Mouse (Mus musculus): ENCODE measurements at regions not wholly inside any gene's neighbourhood (a gene's known extent, or its start where the extent isn't known, plus 50 kb on each side); places are given as distances from the start of the nearest gene placed in this dataset.

DNA sequence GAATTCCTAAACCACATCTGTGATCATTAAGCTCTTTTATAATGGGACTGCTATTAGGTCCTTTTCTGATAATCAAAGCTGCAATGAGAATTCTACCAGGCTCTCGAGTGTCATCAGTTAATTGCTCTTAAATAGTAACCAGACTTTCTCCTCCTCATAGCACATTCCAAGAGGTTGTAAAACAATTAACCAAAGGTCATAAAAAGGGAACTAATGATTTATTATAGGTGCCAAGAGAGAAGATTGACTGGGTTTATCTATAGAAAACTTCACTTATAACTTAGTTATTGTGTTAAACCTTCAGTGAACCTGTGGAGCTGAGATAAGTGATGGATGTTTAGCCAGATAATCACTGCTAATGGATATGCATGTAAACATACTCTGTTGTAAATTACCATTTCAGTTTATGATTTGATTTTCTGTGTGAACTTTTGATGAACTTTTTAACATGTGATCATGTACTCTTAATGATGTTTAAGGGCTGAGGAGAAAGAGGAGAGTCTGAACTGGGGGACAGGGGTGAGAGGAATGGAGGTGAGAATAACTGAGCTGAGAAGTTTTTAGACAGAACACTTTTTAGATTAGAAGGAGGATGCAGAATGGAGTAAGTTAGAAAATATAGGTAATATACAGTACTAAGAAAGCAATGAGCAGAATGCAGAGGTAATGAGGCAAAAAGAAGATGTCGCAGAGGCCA, 228.4 kb upstream of the Cox7c start:
- no peak overlapping the region for H3K9ac ChIP-seq (ENCODE audit: low read length)
- 81% methylated on average over 2 of the region's 2 CpGs for WGBS
- no peaks in the 10 kb centered on the region for H3K36me3 ChIP-seq (ENCODE audit: control insufficient read depth, insufficient read depth, low read length)
- H3K9me3 ChIP-seq (replicated peaks; ENCODE audit: control insufficient read depth, low read length) = no peaks in the 10 kb centered on the region
- H3K4me1 ChIP-seq (ENCODE audit: control insufficient read depth, insufficient read depth, low read length) = no peaks in the 10 kb centered on the region
- ATAC-seq = no peak
- H3K4me2 ChIP-seq (ENCODE audit: low read length) = no peak overlapping the region
- no peak overlapping the region for H3K4me3 ChIP-seq (ENCODE audit: low read depth, low read length)
- no peak overlapping the region for H3K27ac ChIP-seq (ENCODE audit: low read depth, low read length)
- no peaks in the 10 kb centered on the region for H3K27me3 ChIP-seq (replicated peaks; ENCODE audit: control insufficient read depth, insufficient read depth, low read length)
- no peak for DNase-seq (ENCODE audit: low spot score)

DNA sequence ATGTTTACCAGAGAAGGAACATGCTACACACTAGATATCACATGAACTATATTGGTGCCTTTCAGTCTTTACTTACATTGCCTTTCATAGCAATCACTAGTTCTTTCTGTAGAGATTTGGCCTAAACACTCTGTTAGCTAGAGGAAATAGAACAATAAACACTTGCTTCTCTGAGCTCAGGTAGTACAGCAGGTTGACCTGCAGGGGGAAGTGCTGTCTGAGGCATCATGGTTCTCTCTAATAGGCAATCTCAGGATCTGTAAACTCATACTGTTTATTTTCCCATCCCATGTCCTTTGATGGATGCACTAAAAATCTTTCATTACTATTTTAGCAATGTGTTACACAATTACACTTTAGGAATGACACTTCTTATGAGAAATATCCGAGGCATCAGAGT, 191.3 kb upstream of the Cox7c start:
- no peaks in the 10 kb centered on the region for H3K4me1 ChIP-seq (ENCODE audit: control insufficient read depth, insufficient read depth, low read length)
- H3K4me2 ChIP-seq (ENCODE audit: low read length) = no peak overlapping the region
- peak; percentile 4 for DNase-seq (ENCODE audit: low spot score)
- H3K9ac ChIP-seq (ENCODE audit: low read length) = no peak overlapping the region
- H3K27me3 ChIP-seq (replicated peaks; ENCODE audit: control insufficient read depth, insufficient read depth, low read length) = no peaks in the 10 kb centered on the region
- WGBS = 87% methylated on average over 1 of the region's 1 CpGs
- no peaks in the 10 kb centered on the region for H3K9me3 ChIP-seq (replicated peaks; ENCODE audit: control insufficient read depth, low read length)
- no peak overlapping the region for H3K4me3 ChIP-seq (ENCODE audit: low read depth, low read length)
- no peaks in the 10 kb centered on the region for H3K36me3 ChIP-seq (ENCODE audit: control insufficient read depth, insufficient read depth, low read length)
- no peak overlapping the region for H3K27ac ChIP-seq (ENCODE audit: low read depth, low read length)
- no peak for ATAC-seq

DNA sequence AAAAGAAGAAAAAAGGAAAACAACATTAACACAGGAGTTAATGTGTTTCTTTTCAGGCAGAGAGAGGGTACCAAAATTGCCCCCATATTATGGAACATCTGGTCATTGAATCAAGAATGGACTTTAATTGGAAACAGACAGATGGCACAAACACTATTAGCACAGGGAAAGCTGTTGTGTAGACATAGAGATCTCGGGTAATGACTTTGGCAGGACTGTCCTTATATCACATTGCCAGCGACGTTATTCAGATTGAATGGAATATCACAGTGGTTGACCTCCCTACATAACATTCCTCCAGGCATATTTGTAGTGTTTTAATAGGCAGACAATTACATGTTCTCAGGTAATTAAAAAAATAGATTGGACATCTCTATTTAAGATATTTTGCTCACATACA, 158.9 kb upstream of the Cox7c start:
- H3K9ac ChIP-seq (ENCODE audit: low read length) = no peak overlapping the region
- no peak overlapping the region for H3K4me2 ChIP-seq (ENCODE audit: low read length)
- 48% methylated on average over 3 of the region's 3 CpGs for WGBS
- no peaks in the 10 kb centered on the region for H3K9me3 ChIP-seq (replicated peaks; ENCODE audit: control insufficient read depth, low read length)
- H3K36me3 ChIP-seq (ENCODE audit: control insufficient read depth, insufficient read depth, low read length) = no peaks in the 10 kb centered on the region
- no peak overlapping the region for H3K27ac ChIP-seq (ENCODE audit: low read depth, low read length)
- no peaks in the 10 kb centered on the region for H3K27me3 ChIP-seq (replicated peaks; ENCODE audit: control insufficient read depth, insufficient read depth, low read length)
- peak; percentile 65 for ATAC-seq
- DNase-seq (ENCODE audit: low spot score) = peak; percentile 55
- H3K4me3 ChIP-seq (ENCODE audit: low read depth, low read length) = no peak overlapping the region
- no peaks in the 10 kb centered on the region for H3K4me1 ChIP-seq (ENCODE audit: control insufficient read depth, insufficient read depth, low read length)

DNA sequence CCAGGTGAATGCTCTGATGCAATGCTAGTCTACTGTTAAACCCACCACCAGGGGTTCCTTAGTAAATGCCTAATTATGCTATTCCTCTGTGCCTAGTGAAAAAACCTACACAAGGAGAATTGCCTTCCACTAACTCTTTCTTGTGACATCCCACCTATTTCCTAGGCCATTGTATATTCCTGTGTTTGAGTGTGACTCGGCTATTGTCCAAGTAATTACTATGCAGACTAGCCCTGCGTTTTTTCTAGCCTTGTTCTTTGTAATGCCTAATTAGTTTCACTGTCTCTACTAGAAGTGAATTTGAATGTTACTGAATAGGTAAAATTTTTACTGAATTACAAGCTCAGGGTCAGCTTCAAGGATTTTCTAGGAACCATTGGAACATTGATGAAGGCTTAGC, 133.8 kb upstream of the Cox7c start:
- Histone ChIP-seq H3K4me2 (ENCODE audit: low read length) (no peak overlapping the region), H3K4me3 (ENCODE audit: low read depth, low read length) (no peak overlapping the region), H3K27ac (ENCODE audit: low read depth, low read length) (no peak overlapping the region), H3K4me1 (ENCODE audit: control insufficient read depth, insufficient read depth, low read length) (no peaks in the 10 kb centered on the region), H3K9me3 (replicated peaks; ENCODE audit: control insufficient read depth, low read length) (no peaks in the 10 kb centered on the region), H3K27me3 (replicated peaks; ENCODE audit: control insufficient read depth, insufficient read depth, low read length) (no peaks in the 10 kb centered on the region), H3K9ac (ENCODE audit: low read length) (no peak overlapping the region), H3K36me3 (ENCODE audit: control insufficient read depth, insufficient read depth, low read length) (no peaks in the 10 kb centered on the region)
- ATAC-seq (no peak), DNase-seq (ENCODE audit: low spot score) (no peak)
- 30% methylated on average over 2 of the region's 2 CpGs for WGBS

DNA sequence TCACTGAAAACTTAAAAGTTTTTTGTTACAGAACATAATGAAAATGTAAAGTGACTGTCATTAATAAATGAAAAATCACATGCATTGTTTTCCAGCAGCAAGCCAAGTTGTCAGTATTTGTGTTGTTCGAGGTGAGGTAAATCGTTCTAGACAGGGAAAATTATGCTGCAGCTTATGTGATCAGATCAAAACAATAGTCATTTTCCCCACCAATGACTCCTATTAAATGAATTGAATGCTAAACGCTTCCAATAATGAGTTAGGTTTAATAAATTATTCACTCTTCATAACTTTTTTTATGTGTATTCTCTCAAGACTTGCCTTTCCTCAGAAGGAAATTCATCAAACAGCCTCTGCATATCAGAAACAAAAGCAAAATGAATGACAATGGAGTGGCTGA, 100.6 kb upstream of the Cox7c start:
- H3K9me3 ChIP-seq (replicated peaks; ENCODE audit: control insufficient read depth, low read length) = no peaks in the 10 kb centered on the region
- no peaks in the 10 kb centered on the region for H3K27me3 ChIP-seq (replicated peaks; ENCODE audit: control insufficient read depth, insufficient read depth, low read length)
- WGBS = 68% methylated on average over 3 of the region's 3 CpGs
- ATAC-seq (no peak), DNase-seq (ENCODE audit: low spot score) (no peak)
- H3K27ac ChIP-seq (ENCODE audit: low read depth, low read length) = no peak overlapping the region
- H3K9ac ChIP-seq (ENCODE audit: low read length) = no peak overlapping the region
- no peaks in the 10 kb centered on the region for H3K4me1 ChIP-seq (ENCODE audit: control insufficient read depth, insufficient read depth, low read length)
- no peak overlapping the region for H3K4me2 ChIP-seq (ENCODE audit: low read length)
- H3K36me3 ChIP-seq (ENCODE audit: control insufficient read depth, insufficient read depth, low read length) = no peaks in the 10 kb centered on the region
- H3K4me3 ChIP-seq (ENCODE audit: low read depth, low read length) = no peak overlapping the region

DNA sequence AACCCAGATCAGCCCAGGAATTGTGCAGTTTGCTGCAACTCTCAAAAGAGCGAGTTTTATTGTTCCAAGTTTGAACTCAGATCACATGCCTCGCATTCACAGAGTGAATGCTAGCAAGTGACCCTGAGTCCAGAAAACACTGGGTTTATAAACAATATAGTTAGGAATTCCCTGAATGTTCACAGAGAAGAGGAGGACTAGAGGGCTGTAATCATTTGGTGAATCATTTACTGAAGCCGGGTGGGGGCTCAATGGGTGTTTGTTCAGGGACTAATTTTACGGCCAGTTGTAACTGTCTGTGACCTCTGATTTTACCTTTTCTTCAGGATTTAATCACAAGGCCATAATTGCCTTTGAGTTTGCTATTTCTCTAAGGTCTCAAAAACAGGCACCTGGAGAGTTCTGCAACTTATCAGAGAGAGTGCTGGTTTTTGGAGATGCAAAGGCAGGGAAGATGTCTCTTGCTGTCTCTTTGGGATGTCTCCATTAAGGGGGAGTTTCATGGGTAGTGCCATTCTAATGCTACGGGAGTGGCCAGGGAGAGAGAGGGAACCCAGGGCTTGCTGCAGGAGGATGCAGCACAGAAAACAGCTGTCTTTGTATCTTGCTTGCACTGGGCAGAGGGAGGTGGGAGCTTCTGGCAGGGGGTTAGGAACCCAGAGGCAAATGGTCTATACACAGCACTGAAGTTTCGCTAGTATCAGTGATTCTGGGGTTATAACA, 64.8 kb upstream of the Cox7c start:
- Histone ChIP-seq H3K4me2 (ENCODE audit: low read length) (no peak overlapping the region), H3K27ac (ENCODE audit: low read depth, low read length) (no peak overlapping the region), H3K4me1 (ENCODE audit: control insufficient read depth, insufficient read depth, low read length) (no peaks in the 10 kb centered on the region), H3K27me3 (replicated peaks; ENCODE audit: control insufficient read depth, insufficient read depth, low read length) (no peaks in the 10 kb centered on the region), H3K9ac (ENCODE audit: low read length) (no peak overlapping the region), H3K9me3 (replicated peaks; ENCODE audit: control insufficient read depth, low read length) (no peaks in the 10 kb centered on the region), H3K36me3 (ENCODE audit: control insufficient read depth, insufficient read depth, low read length) (no peaks in the 10 kb centered on the region), H3K4me3 (ENCODE audit: low read depth, low read length) (no peak overlapping the region)
- ATAC-seq = no peak
- DNase-seq (ENCODE audit: low spot score) = no peak
- WGBS = 85% methylated on average over 6 of the region's 6 CpGs

DNA sequence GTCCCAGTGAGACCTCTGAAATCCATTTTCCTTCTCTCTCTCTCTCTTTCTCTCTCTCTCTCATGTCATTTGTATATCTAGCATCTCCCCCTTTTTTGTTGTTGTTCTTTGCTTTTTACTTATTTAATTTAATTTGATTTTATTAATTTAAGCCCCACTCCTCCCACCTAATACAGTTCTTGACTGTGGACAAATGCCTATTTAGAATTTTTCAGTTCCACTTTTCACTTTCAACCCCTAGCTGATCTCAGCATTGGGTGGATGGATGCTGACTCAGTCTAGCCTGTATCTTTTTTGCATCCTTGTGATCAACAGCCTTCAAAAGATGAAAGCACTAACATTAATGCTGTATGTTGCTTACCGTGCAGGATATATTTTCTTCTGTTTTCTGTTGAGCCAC, 55.5 kb upstream of the Cox7c start:
- Histone ChIP-seq H3K4me1 (ENCODE audit: control insufficient read depth, insufficient read depth, low read length) (no peaks in the 10 kb centered on the region), H3K27ac (ENCODE audit: low read depth, low read length) (no peak overlapping the region), H3K27me3 (replicated peaks; ENCODE audit: control insufficient read depth, insufficient read depth, low read length) (no peaks in the 10 kb centered on the region), H3K4me2 (ENCODE audit: low read length) (no peak overlapping the region), H3K4me3 (ENCODE audit: low read depth, low read length) (no peak overlapping the region), H3K9me3 (replicated peaks; ENCODE audit: control insufficient read depth, low read length) (no peaks in the 10 kb centered on the region), H3K9ac (ENCODE audit: low read length) (no peak overlapping the region), H3K36me3 (ENCODE audit: control insufficient read depth, insufficient read depth, low read length) (no peaks in the 10 kb centered on the region)
- ATAC-seq = no peak
- DNase-seq (ENCODE audit: low spot score) = no peak
- WGBS = 91% methylated on average over 1 of the region's 1 CpGs

DNA sequence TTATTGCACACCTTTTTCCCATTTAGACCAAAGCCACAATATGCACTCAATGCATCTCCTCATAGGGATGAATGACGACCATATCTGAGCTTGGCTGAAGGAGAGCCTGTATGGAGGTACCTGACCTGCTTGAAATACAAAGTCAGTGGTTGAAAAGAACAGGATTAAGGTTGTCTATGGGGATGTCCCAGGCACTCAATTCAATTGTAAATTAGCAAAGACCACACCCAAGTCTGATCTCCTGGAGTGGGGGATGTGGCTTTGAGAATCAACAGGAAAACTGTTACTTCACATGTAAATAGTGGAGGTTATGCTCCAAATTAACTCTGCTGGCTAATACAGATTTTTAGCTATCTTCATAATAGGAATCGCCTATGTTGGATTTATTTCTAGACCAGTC, 51.1 kb upstream of the Cox7c start:
- H3K4me1 ChIP-seq (ENCODE audit: control insufficient read depth, insufficient read depth, low read length) = no peaks in the 10 kb centered on the region
- ATAC-seq (no peak), DNase-seq (ENCODE audit: low spot score) (no peak)
- no peak overlapping the region for H3K4me3 ChIP-seq (ENCODE audit: low read depth, low read length)
- no peaks in the 10 kb centered on the region for H3K27me3 ChIP-seq (replicated peaks; ENCODE audit: control insufficient read depth, insufficient read depth, low read length)
- no peaks in the 10 kb centered on the region for H3K9me3 ChIP-seq (replicated peaks; ENCODE audit: control insufficient read depth, low read length)
- H3K4me2 ChIP-seq (ENCODE audit: low read length) = no peak overlapping the region
- no peaks in the 10 kb centered on the region for H3K36me3 ChIP-seq (ENCODE audit: control insufficient read depth, insufficient read depth, low read length)
- H3K27ac ChIP-seq (ENCODE audit: low read depth, low read length) = no peak overlapping the region
- H3K9ac ChIP-seq (ENCODE audit: low read length) = no peak overlapping the region
- WGBS = 20% methylated on average over 2 of the region's 2 CpGs

DNA sequence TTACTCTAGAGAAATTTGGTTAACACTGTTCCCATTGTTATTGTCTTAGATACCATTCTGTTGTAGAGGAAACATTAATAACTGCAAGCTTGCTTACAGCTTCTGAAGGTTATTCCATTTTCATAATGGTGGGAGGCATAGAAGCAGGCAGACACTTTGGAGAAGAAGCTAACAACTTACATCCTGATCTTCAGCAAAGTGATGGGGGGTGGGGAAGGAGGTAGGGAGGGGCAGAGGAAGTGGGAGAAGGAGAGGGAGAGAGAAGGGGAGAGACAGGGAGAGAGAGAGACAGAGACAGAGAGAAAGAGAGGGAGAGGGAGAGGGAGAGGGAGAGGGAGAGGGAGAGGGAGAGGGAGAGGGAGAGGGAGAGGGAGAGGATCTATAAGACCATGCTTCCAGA, 50.6 kb upstream of the Cox7c start:
- Histone ChIP-seq H3K36me3 (ENCODE audit: control insufficient read depth, insufficient read depth, low read length) (no peaks in the 10 kb centered on the region), H3K4me2 (ENCODE audit: low read length) (no peak overlapping the region), H3K4me3 (ENCODE audit: low read depth, low read length) (no peak overlapping the region), H3K27me3 (replicated peaks; ENCODE audit: control insufficient read depth, insufficient read depth, low read length) (no peaks in the 10 kb centered on the region), H3K9me3 (replicated peaks; ENCODE audit: control insufficient read depth, low read length) (no peaks in the 10 kb centered on the region), H3K9ac (ENCODE audit: low read length) (no peak overlapping the region), H3K27ac (ENCODE audit: low read depth, low read length) (no peak overlapping the region), H3K4me1 (ENCODE audit: control insufficient read depth, insufficient read depth, low read length) (no peaks in the 10 kb centered on the region)
- DNase-seq (ENCODE audit: low spot score) = no peak
- no peak for ATAC-seq

Data from forebrain, embryonic 14.5 days (tissue).